In genomic region chr17:46854640-46855110, GRCm38 (mm10) we compare ENCODE assay signal across 9 mouse cellular contexts. TPM values are rescaled to one million over a fixed set of nuclear protein-coding genes. Genes with fewer than 3 reads are reported as not detected.
DNase-seq lines count a peak whose midpoint lies in the region; ATAC-seq and TF ChIP-seq lines count a peak whose summit lies in the region.
"Had no signal": no experiment of that assay in that cellular context is flagged by ENCODE, and none has a peak within 500 bp of the region (broad histone marks: within the 10 kb centered on the region; RNA-seq: fewer than 3 reads in every experiment).

No protein-coding gene starts in this region.

- DNase-seq in gastrocnemius, postnatal 14 days = peak; percentile 17
- no peak for DNase-seq in gastrocnemius, postnatal 25 days
- no peak for DNase-seq in G1E (ENCODE audit: low spot score)
- no peak for DNase-seq in spleen, postnatal 14 days (ENCODE audit: low spot score in 2 of 2)
- DNase-seq in testis, postnatal 14 days (ENCODE audit: low spot score) = no peak

- H3K4me1 ChIP-seq in G1E (ENCODE audit: insufficient read depth, low read depth, low read length) = peaks cover 37% of the 10 kb centered on the region
- H3K4me1 ChIP-seq in heart, embryonic 12.5 days (replicated peaks) = peaks cover 35% of the 10 kb centered on the region
- peaks cover 35% of the 10 kb centered on the region for H3K4me1 ChIP-seq in limb, embryonic 12.5 days (replicated peaks)
- H3K4me1 ChIP-seq in stomach, embryonic 15.5 days = peaks cover 22% of the 10 kb centered on the region

- ATAC-seq in G1E (ENCODE audit: extremely low read depth, insufficient number of reproducible peaks, low FRiP score, poor library complexity, severe bottlenecking) = no peak
- no peak for ATAC-seq in heart, embryonic 12.5 days (ENCODE audit: insufficient number of reproducible peaks, low FRiP score)
- no peak for ATAC-seq in limb, embryonic 12.5 days (ENCODE audit: insufficient number of reproducible peaks, insufficient read depth, low FRiP score, low TSS enrichment, low read depth)
- ATAC-seq in stomach, embryonic 15.5 days (ENCODE audit: insufficient read depth, low FRiP score, low read depth) = no peak

- peak overlapping the region; percentile 71 for H3K9ac ChIP-seq in heart, embryonic 12.5 days
- no peak overlapping the region; the same call in 1 of the 2 replicates for H3K9ac ChIP-seq in limb, embryonic 12.5 days (replicated peaks)
- H3K9ac ChIP-seq in stomach, embryonic 15.5 days = no peak overlapping the region

- H3K9me3 ChIP-seq in G1E (replicated peaks) = no peaks in the 10 kb centered on the region
- no peaks in the 10 kb centered on the region; the same call in 1 of the 2 replicates for H3K9me3 ChIP-seq in heart, embryonic 12.5 days (replicated peaks)
- no peaks in the 10 kb centered on the region for H3K9me3 ChIP-seq in limb, embryonic 12.5 days
- H3K9me3 ChIP-seq in stomach, embryonic 15.5 days = no peaks in the 10 kb centered on the region

- H3K27ac ChIP-seq in heart, embryonic 12.5 days (ENCODE audit: poor library complexity, severe bottlenecking) = peak overlapping the region; percentile 83
- H3K27ac ChIP-seq in limb, embryonic 12.5 days = peak overlapping the region; percentile 78
- peak overlapping the region; percentile 82 for H3K27ac ChIP-seq in stomach, embryonic 15.5 days

- WGBS in heart, embryonic 12.5 days = 26% methylated on average over 8 of the region's 8 CpGs
- 67% methylated on average over 8 of the region's 8 CpGs for WGBS in limb, embryonic 12.5 days
- 57% methylated on average over 8 of the region's 8 CpGs for WGBS in stomach, embryonic 15.5 days

- peak overlapping the region; percentile 54; the same call in 1 of the 2 replicates for H3K4me3 ChIP-seq in G1E (ENCODE audit: low read depth, low read length)
- H3K4me3 ChIP-seq in heart, embryonic 12.5 days = peak overlapping the region; percentile 22
- 0 out of 2 replicates have a peak overlapping the region, but pooled peaks have one; percentile 8 for H3K4me3 ChIP-seq in limb, embryonic 12.5 days (replicated peaks)
- H3K4me3 ChIP-seq in stomach, embryonic 15.5 days (replicated peaks) = no peak overlapping the region; the same call in 1 of the 2 replicates

- no peaks in the 10 kb centered on the region for H3K27me3 ChIP-seq in G1E (ENCODE audit: insufficient read depth, low read length)
- no peaks in the 10 kb centered on the region for H3K27me3 ChIP-seq in heart, embryonic 12.5 days (replicated peaks)
- no peaks in the 10 kb centered on the region for H3K27me3 ChIP-seq in limb, embryonic 12.5 days
- H3K27me3 ChIP-seq in stomach, embryonic 15.5 days (replicated peaks) = no peaks in the 10 kb centered on the region

- H3K4me2 ChIP-seq in heart, embryonic 12.5 days = peak overlapping the region; percentile 78
- H3K4me2 ChIP-seq in limb, embryonic 12.5 days = peak overlapping the region; percentile 76
- peak overlapping the region; percentile 61 for H3K4me2 ChIP-seq in stomach, embryonic 15.5 days

- peaks cover 40% of the 10 kb centered on the region for H3K36me3 ChIP-seq in G1E (replicated peaks)
- H3K36me3 ChIP-seq in heart, embryonic 12.5 days = no peaks in the 10 kb centered on the region
- H3K36me3 ChIP-seq in limb, embryonic 12.5 days = 0 out of 2 replicates have a peak, but pooled peaks cover 5% of the 10 kb centered on the region
- no peaks in the 10 kb centered on the region for H3K36me3 ChIP-seq in stomach, embryonic 15.5 days

- intact Hi-C loops in gastrocnemius, postnatal 14 days (cut with DNase I; ENCODE audit: low total_unique reads) = no loop called here

- no peak for TF ChIP-seq CTCF in G1E (IDR thresholded peaks at IDR 0.05; ENCODE audit: low read depth, low read length)

RNA-seq across cellular contexts. Expression of gene Bicral, which starts 3.6 kb away (rescaled TPM):
- 10 to 100 TPM in 1 of 2 experiments, 1 to 10 TPM in 1; 9.4 to 10.5 TPM for total RNA-seq in gastrocnemius, postnatal 14 days (2021)
- 1 to 10 TPM; 7.5 to 9.2 TPM for total RNA-seq in gastrocnemius, postnatal 25 days (2021)
- total RNA-seq in G1E (2014; fragmentation: Nextera tagmentation) (34.4 and 41.2 TPM in 2 replicates), G1E (2017) (9.2 and 13.4 TPM in 2 replicates)
- polyA plus RNA-seq in G1E (2012) = 10.7 and 12.9 TPM in 2 replicates
- 4.0 and 5.7 TPM in 2 replicates for polyA plus RNA-seq in heart, embryonic 12.5 days (2016; fragmentation: Nextera tagmentation; extraction: Ambion mirVana)
- 4.4 and 4.8 TPM in 2 replicates for polyA plus RNA-seq in limb, embryonic 12.5 days (2016; fragmentation: Nextera tagmentation; extraction: Ambion mirVana)
- polyA plus RNA-seq in stomach, embryonic 15.5 days (2015; fragmentation: Nextera tagmentation; extraction: Ambion mirVana) = 4.6 and 5.6 TPM in 2 replicates

RNA-seq across cellular contexts. Expression of gene Tbcc, which starts 35.8 kb away (rescaled TPM):
- total RNA-seq in gastrocnemius, postnatal 14 days (2021) = 10 to 100 TPM; 12.9 to 14.5 TPM
- total RNA-seq in gastrocnemius, postnatal 25 days (2021) = 1 to 10 TPM; 7.1 to 8.5 TPM
- total RNA-seq in G1E (2014; fragmentation: Nextera tagmentation) = 7.5 and 10.1 TPM in 2 replicates
- 18.6 and 21.3 TPM in 2 replicates for total RNA-seq in G1E (2017)
- polyA plus RNA-seq in G1E (2012) = 20.0 and 27.5 TPM in 2 replicates
- 52.4 and 55.1 TPM in 2 replicates for polyA plus RNA-seq in heart, embryonic 12.5 days (2016; fragmentation: Nextera tagmentation; extraction: Ambion mirVana)
- polyA plus RNA-seq in limb, embryonic 12.5 days (2016; fragmentation: Nextera tagmentation; extraction: Ambion mirVana) = 71.7 and 78.7 TPM in 2 replicates
- polyA plus RNA-seq in stomach, embryonic 15.5 days (2015; fragmentation: Nextera tagmentation; extraction: Ambion mirVana) = 54.8 and 63.0 TPM in 2 replicates

RNA-seq across cellular contexts. Expression of gene Prph2, which starts 55.6 kb away (rescaled TPM):
- not detected for total RNA-seq in gastrocnemius, postnatal 14 days (2021)
- total RNA-seq in gastrocnemius, postnatal 25 days (2021) = not detected
- total RNA-seq in G1E (2014; fragmentation: Nextera tagmentation) (not detected in 2 replicates), G1E (2017) (0.05 TPM in 1 of 2 replicates, not detected in the other)
- not detected in 2 replicates for polyA plus RNA-seq in G1E (2012)
- not detected in 2 replicates for polyA plus RNA-seq in heart, embryonic 12.5 days (2016; fragmentation: Nextera tagmentation; extraction: Ambion mirVana)
- polyA plus RNA-seq in limb, embryonic 12.5 days (2016; fragmentation: Nextera tagmentation; extraction: Ambion mirVana) = not detected in 2 replicates
- not detected in 2 replicates for polyA plus RNA-seq in stomach, embryonic 15.5 days (2015; fragmentation: Nextera tagmentation; extraction: Ambion mirVana)
- total RNA-seq: hematopoietic stem cell, adult 5-6 weeks had no signal
